Mouse (Mus musculus) ovary, postnatal 14 days (tissue): ENCODE results near the gene Nkapd1.
A peak's percentile ranks its signal among the peaks of the same experiment; 100 is the strongest.

Source experiments
- DNase-seq: peaks from one replicate; pipeline ENCODE4 v3.0.0; 2022; ENCODE audit warnings: low spot score

The Nkapd1 gene

DNA sequence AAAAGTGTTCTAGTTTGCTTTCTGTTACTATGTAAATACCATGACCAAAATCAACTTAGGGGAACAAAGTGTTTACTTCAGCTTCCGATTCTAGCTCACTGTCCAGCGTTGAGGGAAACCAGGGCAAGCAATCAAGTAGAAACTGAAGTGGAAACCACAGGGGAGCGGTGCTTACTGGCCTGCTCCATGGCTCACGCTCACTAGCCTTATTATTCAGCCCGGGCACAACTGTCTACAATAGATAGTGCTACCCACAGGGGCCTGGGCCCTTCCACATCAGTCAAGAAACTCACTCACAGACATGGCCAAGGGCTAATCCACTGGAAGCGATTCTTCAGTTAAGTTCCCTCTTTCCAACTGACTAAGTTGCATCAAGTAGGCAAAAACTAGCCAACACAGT lies 15.7 kb downstream of the Nkapd1 start:
- DNase-seq = no peak

DNA sequence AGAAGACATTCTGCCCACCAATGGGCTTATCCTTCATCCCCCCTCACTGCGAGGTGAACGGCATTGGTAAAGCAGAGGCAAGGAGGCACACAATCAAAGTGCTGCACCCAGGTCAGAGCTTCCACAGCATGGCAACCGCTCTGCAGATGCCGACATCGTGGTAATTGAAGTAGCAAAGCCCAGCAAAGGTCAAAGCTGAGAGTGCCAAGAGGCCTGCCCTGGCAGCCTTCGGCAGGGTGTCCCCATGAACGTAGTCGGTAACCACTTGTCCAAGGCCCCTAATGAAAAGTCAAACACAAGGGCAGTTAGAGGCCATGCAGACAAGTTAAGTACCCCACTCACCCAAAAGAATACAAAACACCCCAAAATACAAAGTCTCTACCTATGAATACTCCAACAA lies 20.3 kb downstream of the Nkapd1 start:
- no peak for DNase-seq

DNA sequence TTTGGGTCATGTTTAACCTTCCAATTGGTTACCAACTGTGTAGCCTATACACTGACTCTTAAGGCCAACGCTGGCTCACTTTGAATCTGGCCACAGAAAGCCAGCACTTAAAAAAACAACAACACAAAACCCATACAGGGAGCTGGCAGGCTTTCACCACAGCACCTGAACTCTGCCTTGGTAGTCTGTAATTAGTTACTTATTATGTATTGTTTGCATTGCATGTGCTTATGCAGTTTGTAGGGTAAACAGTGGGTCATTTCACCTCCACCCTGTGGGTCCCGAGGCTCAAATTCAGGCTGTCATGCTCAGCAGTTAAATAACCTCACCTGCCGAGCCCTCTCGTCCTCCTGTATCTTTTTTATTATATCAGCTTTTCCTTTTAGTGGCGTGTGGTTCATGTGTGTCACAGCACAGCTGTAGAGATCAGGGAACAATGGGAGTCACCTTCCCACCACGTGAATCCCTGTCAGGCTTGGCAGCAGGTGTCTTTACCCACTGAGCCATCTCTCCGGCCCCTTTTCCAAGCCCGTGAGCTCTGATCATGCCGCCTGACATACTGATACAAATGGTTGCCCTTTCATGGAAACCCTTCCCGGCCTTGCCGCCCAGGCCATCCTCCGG lies 22.4 kb downstream of the Nkapd1 start:
- DNase-seq = no peak

DNA sequence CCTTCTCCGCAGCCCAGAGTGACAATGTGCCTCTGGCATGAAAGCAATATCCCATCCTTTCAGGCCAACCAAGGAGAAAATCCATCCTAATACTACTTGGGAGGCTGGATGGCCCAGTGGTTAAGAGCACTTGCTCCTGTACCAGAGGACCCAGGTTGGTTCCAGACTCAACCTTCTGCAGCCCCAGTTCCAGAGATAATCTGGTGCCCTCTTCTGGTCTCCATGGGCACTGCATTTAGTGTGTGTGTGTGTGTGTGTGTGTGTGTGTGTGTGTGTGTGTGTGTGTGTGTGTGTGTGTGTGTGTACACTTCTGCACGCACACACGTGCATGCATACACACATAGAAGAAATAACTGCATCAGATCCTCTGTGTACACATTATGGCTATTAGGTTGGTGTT lies 23.7 kb downstream of the Nkapd1 start:
- DNase-seq = no peak

DNA sequence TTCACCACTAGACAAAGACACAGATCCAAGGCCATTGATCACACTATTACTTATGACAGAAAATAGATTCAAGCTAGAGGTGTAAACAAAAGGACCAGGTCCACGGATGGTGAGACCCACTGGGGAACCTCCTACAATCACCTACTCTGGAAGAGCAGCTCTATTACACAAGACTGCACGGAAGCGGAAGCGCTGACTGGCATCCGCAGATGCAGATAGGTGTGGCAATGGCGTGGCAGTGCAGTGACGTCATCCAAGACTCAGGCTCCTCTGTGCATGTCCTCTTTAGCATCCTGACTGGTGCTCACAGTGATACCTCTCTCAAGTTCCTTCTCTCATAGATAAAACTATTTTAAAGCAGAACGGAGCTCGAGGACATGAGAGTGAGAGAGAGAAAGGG lies 24.3 kb downstream of the Nkapd1 start:
- DNase-seq = no peak

DNA sequence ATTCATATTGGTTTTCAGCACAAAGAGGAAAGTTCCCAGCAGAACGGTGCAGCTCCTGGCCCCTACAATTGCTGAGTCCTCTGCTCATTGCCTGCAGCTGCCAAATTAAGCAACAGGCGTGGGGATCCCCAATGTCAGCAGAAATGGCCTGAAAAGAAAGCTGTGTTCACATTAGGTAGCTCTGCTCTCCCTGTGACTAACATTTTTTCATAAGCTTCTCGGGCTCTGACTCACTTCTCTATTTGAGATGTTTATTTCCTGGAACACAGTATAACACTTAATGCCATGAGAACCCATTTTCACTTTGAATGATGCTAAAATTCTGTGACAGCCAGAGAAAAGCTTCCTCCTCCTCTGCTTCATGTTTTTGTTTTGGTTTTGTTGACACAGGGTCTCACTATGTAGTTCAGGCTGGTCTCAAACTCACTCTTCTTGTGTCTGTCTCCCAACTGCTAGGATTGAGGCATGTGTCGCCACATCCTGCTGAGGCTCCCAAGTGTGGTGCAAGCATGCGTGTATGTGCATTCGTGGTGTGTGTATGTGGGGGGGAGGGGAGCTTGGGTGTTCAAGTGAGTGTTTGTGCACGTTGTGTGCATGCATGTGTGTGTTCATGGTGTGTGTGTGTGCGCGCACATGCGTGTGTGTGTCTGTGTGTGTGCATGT lies 26.3 kb downstream of the Nkapd1 start:
- DNase-seq = no peak

DNA sequence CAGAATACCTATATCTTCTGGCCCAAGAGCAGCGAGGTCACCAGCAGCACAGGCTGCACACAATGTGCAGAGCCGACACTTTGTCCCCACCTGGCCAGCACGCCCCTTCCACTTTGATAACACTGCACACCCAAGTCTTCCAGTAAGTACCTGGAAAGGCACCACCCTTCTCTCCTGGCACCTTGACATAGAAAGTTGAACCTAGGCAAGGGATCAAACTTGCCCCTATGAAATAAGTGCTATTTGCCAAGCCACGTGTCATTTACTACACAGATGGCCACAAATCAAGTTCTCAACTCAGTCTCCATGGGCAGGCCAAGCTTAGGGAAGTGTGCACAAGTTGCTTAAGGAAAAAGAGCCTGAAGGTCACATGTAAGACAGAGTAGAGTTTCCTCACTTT lies 30.3 kb downstream of the Nkapd1 start:
- no peak for DNase-seq

DNA sequence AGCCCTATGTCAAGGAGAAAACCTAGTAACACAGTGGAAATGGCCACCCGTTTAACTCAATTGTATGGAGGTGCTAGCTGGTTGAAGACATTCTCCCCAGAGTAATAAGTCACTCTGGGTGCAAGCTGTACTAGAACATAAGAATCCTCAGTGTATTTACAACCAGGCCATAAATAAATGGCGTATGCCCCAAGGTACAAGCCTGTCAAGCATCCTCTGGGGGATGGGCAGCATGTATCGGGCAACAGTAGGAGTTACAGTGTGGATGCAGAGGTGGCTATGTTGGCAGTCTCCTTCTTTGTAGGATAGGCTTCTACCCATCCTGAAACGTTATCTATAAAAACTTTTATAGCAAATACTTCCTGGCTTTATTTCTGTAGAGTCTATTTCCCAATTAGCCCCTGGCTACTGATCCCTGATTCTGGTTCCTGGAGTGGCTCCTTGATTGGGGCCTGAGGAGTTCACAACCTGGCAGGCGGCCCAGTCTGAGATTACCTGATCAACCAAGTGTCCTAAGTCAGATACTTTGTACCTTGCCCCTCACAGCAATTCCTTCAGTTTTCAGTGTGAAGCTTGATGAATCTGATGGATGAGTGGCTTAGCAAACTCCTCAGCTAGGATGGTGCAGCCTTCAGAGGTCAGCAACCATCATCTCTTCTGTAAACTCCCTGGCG lies 32.0 kb downstream of the Nkapd1 start:
- DNase-seq = no peak

DNA sequence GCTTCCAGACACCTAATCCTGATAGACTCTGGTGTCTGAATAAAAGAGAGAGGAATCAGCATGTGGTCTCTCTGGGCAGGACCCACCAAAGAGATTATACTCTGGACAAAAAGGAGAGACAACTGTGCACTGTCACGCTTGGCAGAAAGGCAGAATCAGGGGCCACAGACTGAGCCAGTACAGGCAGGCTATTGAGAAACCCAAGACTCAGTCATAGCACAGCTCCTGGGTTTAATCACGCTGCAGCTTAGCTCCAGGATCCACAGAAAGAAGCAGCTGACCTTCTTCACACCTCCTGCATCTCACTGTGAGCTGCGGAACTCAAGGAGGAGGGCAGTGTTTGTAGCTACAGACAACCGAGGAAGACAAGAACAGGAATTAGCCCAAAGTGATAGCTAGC lies 36.9 kb downstream of the Nkapd1 start:
- DNase-seq = no peak

DNA sequence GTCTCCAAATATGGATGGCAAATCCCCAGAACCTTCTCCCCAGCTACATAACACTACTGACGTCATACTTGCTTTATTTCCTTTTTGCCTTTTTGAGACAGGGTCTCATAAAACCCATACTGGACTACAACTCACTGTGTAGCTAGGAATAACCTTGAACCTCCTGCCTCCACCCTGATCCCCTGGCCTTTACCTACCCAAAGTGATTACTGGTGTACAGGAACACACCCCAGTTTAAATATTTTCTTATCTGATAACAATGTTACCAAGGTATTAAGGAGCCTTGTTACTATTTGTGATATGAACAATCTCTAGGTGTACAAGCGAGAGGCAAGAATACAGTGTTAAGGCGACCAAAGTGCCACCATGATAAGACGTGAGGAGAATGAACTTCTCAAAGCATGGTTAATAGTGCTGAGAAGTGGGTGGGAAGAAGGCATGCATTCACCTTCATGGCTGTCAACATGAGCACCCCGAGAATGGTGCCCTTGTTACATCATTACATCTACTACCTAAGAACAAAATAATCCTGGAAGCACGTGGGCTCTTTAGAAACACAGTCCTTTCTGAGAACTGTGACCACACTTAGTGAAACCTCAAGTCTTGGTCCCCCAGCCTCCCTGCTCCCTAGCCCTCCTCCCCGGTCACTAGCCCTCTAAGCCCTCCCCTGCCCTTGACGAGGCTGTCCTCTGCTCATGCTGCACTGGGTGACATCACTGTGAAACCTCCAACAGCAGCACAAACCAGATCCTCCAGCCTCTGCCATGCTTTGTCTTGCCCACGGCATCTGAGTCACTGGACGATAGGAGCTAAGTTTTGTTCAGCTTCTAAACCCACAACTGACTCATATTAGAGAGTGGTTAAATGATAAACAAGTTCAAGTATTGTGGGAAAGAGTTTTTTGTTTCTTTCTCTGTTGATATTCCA lies 47.4 kb downstream of the Nkapd1 start:
- no peak for DNase-seq

DNA sequence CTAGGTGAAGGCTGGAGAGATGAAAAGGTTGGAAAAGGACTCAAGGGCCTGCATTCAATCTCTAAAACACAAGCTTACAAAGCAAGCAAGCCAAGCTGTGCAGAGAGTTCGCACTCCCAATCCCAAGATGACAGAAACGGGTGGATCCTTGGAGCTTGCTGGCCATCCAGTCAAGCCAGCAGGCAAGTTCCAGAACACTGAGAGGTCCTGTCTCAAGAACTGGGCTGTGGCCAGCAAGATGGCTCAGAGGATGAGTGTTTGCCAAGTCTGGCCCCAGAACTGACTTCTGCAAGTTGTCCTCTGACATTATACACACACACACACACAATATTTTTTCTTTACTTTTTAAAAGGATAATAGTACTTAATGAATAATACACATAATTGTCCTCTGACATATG lies 49.4 kb downstream of the Nkapd1 start:
- no peak for DNase-seq

DNA sequence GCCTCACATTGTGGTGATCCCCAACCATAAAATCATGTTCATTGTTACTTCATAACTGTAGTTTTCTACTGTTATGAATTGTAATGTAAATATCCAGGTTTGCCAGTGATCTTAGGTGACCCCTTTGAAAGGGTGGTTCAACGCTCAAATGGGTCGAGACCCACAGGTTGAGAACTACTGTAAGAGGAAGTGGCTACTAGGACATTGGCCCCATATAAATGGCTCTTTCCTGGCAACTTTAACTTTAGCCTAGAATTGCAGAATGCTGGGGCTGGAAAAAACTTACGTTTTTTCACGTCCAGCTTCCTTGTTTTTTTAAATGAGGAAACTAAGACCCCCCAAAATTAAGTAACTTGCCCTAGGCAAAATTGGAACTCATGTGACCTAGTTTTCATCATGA lies 49.9 kb downstream of the Nkapd1 start:
- DNase-seq = no peak

DNA sequence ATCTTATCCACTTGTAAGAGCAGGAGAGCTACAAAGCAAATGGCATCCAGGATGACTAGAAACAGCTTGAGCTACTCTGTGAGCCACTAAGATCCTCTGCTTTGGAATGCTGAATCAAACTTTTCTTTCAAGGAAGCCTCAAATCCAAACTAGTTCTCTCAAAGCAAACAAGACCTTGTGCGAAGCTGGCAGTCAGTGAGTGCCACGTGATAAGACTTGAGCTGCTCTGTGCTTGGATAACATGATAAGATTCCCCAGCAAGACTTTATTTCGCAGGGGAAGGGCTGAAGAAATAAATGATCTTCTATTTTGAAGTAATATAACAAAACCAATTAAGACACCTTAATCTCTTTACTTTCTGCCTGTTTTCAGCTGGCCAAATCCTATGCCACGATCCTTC lies 51.3 kb downstream of the Nkapd1 start:
- DNase-seq = no peak

DNA sequence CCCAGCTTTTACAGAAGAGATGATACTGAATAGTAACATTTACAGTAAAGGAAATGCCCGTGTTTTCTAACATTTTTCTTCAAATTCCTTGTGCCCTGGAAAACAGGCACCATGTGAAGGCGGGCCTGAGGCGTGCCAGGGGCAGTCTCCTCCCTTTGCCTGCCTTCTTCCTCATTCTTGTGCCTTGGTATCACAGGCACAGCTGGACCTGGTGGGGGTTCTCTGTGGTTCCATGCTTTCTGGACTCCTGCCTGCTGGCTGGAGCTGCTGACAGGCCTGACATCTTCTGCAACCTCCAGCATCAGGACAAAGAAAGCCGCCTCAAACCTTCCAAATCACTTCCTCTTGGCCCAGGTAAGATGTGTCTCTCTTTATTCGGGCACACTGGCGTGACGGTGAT lies 52.1 kb downstream of the Nkapd1 start:
- DNase-seq = peak; percentile 34

DNA sequence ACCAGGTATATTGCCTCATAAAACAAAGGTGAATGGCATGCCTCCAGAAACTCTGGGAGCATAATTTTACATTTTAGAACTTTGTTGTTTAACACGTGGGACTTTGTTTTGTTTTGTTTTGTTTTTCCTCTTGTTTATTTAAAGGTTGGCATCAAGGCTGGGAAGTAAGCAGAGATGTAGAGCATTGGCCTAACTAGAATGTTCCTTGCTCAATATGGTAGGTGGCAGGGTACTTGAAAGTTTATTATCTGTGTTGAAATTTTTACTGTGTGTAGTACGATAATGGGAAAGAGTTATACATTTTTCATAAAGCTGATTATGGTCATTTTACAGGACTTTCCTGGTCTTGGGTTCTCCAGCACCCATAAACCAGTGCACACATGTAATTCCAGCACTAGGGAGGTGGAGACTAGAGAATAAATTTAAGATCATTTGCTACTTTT lies 55.3 kb downstream of the Nkapd1 start:
- no peak for DNase-seq

DNA sequence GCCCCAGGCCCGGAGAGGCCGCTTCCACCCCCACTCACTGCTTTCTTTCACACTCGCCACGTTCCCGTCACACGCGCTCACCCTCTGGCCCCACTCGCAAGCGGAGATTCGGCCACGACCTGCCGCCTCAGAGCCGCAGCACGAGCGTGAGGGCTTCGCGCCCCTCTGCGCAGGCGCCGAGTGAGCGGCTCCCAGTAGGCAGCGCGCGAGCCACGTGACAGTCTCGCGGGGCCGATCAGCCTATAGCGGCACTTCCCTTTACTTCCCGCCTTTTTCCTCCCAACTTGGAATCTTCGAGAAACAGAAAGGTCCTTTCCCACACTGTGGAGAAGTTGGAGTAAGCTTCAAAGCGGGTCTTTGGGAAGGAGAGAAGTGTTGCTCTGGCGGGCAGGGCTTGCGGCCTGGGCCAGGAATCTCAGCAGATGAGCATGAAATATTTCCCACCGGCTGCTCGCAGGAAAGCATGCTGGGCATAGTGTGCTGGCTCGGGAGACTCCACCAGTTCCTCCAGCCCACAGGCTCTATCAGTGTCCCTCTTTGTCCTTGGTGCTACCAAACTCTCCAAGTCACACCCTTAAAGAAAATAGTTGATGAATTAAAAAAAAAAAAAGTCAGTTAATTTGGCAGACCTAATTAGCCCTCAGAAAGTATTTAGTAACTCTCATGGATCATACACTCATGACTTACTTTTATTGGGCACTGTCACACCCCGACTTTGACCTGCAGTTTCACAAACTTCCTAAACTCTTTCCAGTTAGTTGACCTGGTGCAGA lies 55.9 kb downstream of the Nkapd1 start, which contains the start of gene Tex12:
Gene Tex12 (minus strand): TSS at position 181 of the 773 bp plus-strand sequence.
- DNase-seq = no peak
